Mouse (Mus musculus) kidney, postnatal 0 days (tissue): ENCODE data around the gene Cnnm4. TPM values are rescaled to one million over a fixed set of nuclear protein-coding genes. Genes with fewer than 3 reads are reported as not detected.
A peak's percentile ranks its signal among the peaks of the same experiment; 100 is the strongest.

ENCODE experiments used
- ATAC-seq: fragments of 200-750 bp; cut with Nextera tagmentation; replicated peaks from 2 replicates; pipeline ENCODE4 v1.8.0; 2017; ENCODE audit warnings: low read depth, moderate number of reproducible peaks, moderate TSS enrichment, moderate library complexity; ENCODE audit not compliant: low FRiP score
- DNase-seq: peaks from one replicate; pipeline ENCODE4 v3.0.0-alpha.2; 2016; ENCODE audit warnings: low spot score
- H3K27ac ChIP-seq: fragments of 300-500 bp; sonication (generic); 2 replicates; pipeline ENCODE4 v1.5.1; 2014; ENCODE audit warnings: mild to moderate bottlenecking
- H3K27me3 ChIP-seq: fragments of 300-500 bp; sonication (generic); 2 replicates; pipeline ENCODE4 v1.6.1; 2014; ENCODE audit warnings: low read length, mixed read lengths; ENCODE audit not compliant: insufficient read depth
- H3K36me3 ChIP-seq: fragments of 300-500 bp; sonication (generic); 2 replicates; pipeline ENCODE4 v1.6.1; 2014; ENCODE audit warnings: low read length, mixed read lengths; ENCODE audit not compliant: insufficient read depth
- H3K4me1 ChIP-seq: fragments of 300-500 bp; sonication (generic); replicated peaks from 2 replicates; pipeline ENCODE4 v1.6.1; 2014; ENCODE audit warnings: antibody characterized with exemption, low read length, mixed read lengths; ENCODE audit not compliant: insufficient read depth
- H3K4me2 ChIP-seq: fragments of 300-500 bp; sonication (generic); 2 replicates; pipeline ENCODE4 v1.6.1; 2014; ENCODE audit warnings: mild to moderate bottlenecking, low read length, moderate library complexity, mixed read lengths
- H3K4me3 ChIP-seq: fragments of 300-500 bp; sonication (generic); replicated peaks from 2 replicates; pipeline ENCODE4 v1.5.1; 2014; ENCODE audit warnings: low read depth, low read length
- H3K9ac ChIP-seq: fragments of 300-500 bp; sonication (generic); 2 replicates; pipeline ENCODE4 v1.6.1; 2014; ENCODE audit warnings: low read depth, low read length
- H3K9me3 ChIP-seq: fragments of 300-500 bp; sonication (generic); replicated peaks from 2 replicates; pipeline ENCODE4 v1.6.1; 2016; ENCODE audit warnings: low read length, inconsistent platforms, mixed read lengths
- CTCF ChIP-seq: IDR thresholded peaks from 2 replicates; pipeline ENCODE4 v1.5.1; 2016; ENCODE audit warnings: antibody characterized with exemption, low read depth, mild to moderate bottlenecking, moderate library complexity
- WGBS: fragments of 180-500 bp; shearing (Covaris S2); extraction: QIAGEN DNeasy Blood & Tissue Kit; methylation state at CpG from one replicate; pipeline ENCODE4 v1.1.7; 2014; 5-methylcytosine and 5-hydroxymethylcytosine counted together
- polyA plus RNA-seq: library from polyadenylated mRNA; unstranded; fragments of >200 nt; fragmentation: Nextera tagmentation; extraction: Ambion mirVana; gene quantifications from 2 replicates; pipeline ENCODE4 v1.2.1, GENCODE M21; 2015

Gene Cnnm4
- polyA plus RNA-seq, 1 experiment from 2014 or later, result 9.4 TPM

DNA sequence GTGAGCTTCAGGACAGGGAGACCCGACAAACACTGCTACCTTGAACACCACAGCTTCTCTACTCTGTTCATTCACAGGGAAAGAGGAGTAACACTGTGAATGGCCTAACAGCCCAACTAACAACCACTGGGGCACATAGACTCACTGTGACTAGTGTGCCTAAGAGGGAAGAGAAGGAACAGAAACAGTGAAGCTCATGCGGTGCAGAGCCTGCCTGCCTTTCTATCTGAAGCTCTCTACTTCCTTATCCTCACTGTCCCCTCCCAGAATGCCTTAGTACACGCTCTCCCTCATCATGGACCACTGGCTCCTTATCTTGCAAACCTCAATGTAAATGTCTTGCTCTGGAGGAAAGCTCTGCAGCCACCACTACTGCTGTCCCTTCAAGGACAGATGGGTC is 34.2 kb upstream of the Cnnm4 start:
- no peak overlapping the region for H3K4me3 ChIP-seq
- WGBS, result 98% methylated on average over 3 of the region's 3 CpGs
- peaks cover 39% of the 10 kb centered on the region for H3K36me3 ChIP-seq
- no peaks in the 10 kb centered on the region for H3K4me1 ChIP-seq
- no peaks in the 10 kb centered on the region for H3K27me3 ChIP-seq
- no peak overlapping the region for H3K9ac ChIP-seq
- no peak for TF ChIP-seq CTCF
- DNase-seq (no peak), ATAC-seq (no peak)
- no peak overlapping the region for H3K4me2 ChIP-seq
- no peak overlapping the region for H3K27ac ChIP-seq
- no peaks in the 10 kb centered on the region for H3K9me3 ChIP-seq

DNA sequence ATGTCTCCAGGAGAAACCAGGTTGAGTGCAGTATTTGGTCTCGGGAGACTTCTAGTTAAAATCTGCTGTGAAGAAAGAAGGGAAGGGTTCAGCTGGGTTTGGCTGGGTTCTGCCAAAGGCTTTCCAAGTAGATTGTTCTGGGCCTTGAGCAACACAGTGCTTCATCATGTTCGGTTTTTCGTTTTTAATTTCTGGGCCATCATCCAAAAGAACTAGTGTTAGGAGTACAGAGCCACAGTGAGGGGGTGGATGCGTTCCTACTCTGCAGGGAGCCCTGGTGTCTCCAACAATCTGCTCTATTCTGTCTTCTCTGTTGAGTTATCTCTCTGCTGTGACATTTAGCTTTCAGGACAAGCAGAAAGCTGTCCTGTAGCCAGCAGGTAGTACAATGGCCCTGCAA is 30.3 kb upstream of the Cnnm4 start:
- no peak for DNase-seq
- TF ChIP-seq CTCF, result no peak

DNA sequence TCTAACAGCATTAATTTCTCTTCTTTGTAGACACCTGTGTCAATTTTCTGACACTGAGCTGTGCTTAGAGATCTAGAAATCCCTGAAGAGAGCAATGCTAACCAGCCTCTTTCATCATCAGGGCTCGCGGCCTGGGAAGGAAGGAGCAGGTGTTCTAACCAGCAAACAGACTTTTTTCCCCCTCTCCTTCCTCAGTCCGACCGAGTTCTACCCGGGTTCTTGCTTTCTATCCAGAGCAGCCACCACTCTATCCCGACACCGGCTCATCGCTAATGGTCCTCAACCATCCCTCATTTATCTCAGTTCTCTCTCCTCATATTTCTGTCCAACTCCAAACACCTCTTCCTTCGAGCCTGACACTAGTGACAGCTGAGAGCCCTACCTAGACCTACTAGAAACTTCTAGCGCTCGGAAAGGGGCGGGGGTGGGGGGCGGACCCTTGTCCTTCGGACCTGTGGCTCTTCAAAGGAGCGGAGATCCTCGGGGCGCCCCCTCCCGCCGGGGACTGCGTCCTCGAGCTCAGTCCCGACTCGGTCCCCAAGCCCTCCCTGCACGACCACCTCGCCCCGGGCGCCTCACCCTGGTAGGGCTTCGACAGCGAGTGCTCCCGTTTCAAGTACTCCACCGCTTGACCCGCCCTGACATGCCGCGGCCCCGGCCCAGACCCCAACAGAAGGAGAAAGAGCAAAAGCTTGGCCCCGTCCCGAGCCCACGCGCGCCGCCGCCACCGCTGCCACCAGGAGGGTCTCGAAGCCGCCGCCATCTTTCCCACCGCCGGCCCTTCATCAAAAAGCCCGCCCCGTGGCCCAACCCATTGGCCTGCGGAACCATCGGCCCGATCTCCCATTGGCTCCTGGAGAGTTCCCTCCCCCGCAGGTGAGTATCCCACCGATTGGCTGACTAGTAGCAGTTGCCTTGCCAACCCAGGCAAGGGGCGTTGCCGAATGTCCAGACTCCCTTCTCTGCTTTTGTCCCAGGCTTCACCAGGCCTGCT is 26.7 kb upstream of the Cnnm4 start, which contains the start of gene Lman2l:
Gene Lman2l, minus strand, starts transcription at position 801 of the 994 bp plus-strand sequence.
- Histone ChIP-seq H3K9ac (peak within 1 kb of the TSS; percentile 81), H3K9me3 (no peaks in the 10 kb centered on the region), H3K4me3 (peak within 1 kb of the TSS; percentile 91), H3K4me1 (0 out of 2 replicates have a peak, but pooled peaks cover 4% of the 10 kb centered on the region), H3K4me2 (peak within 1 kb of the TSS; percentile 91), H3K27me3 (no peaks in the 10 kb centered on the region), H3K27ac (peak within 1 kb of the TSS; percentile 87), H3K36me3 (0 out of 2 replicates have a peak, but pooled peaks cover 2% of the 10 kb centered on the region)
- TF ChIP-seq CTCF, result peak; percentile 23; the same call in 1 of the 2 replicates
- WGBS, result under 1% methylated on average over 57 of the region's 57 CpGs
- DNase-seq (peak; percentile 99), ATAC-seq (peak; percentile 99)

More for the DNA sequence above, 30.3 kb upstream of the Cnnm4 start:
- peaks cover 33% of the 10 kb centered on the region for H3K36me3 ChIP-seq
- WGBS, result 75% methylated on average over 4 of the region's 4 CpGs
- no peak for ATAC-seq
- no peak overlapping the region for H3K4me2 ChIP-seq
- no peaks in the 10 kb centered on the region for H3K9me3 ChIP-seq
- H3K4me1 ChIP-seq, result 0 out of 2 replicates have a peak, but pooled peaks cover 4% of the 10 kb centered on the region
- no peak overlapping the region for H3K9ac ChIP-seq
- no peak overlapping the region for H3K4me3 ChIP-seq
- H3K27ac ChIP-seq, result no peak overlapping the region
- no peaks in the 10 kb centered on the region for H3K27me3 ChIP-seq

DNA sequence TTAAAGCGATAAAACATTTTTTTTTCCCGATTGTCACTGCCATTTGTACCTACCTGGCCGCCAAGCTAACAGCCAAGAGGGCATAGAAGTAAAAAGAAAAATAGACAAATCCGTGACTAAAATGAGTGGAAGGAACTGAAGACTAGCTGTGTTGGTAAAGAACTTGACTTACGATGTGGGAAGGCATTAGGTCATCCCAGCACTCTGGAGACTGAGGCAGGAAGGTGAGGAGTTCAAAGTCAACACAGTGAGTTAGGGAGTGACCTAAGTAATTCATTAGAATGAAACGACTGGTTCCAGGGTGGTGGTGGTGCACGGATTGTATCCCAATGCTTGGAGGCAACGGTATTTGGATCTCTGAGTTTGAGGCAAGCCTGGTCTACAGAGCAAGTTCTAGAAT is 25.9 kb upstream of the Cnnm4 start:
- no peak for TF ChIP-seq CTCF
- no peak overlapping the region for H3K9ac ChIP-seq
- ATAC-seq, result peak; percentile 9; the same call in 1 of the 2 replicates
- 0 out of 2 replicates have a peak, but pooled peaks cover 2% of the 10 kb centered on the region for H3K36me3 ChIP-seq
- H3K4me1 ChIP-seq, result 0 out of 2 replicates have a peak, but pooled peaks cover 4% of the 10 kb centered on the region
- 30% methylated on average over 8 of the region's 8 CpGs for WGBS
- no peaks in the 10 kb centered on the region for H3K27me3 ChIP-seq
- no peak overlapping the region for H3K27ac ChIP-seq
- DNase-seq, result no peak
- peak overlapping the region; percentile 34; the same call in 1 of the 2 replicates for H3K4me2 ChIP-seq
- H3K4me3 ChIP-seq, result no peak overlapping the region
- H3K9me3 ChIP-seq, result no peaks in the 10 kb centered on the region

DNA sequence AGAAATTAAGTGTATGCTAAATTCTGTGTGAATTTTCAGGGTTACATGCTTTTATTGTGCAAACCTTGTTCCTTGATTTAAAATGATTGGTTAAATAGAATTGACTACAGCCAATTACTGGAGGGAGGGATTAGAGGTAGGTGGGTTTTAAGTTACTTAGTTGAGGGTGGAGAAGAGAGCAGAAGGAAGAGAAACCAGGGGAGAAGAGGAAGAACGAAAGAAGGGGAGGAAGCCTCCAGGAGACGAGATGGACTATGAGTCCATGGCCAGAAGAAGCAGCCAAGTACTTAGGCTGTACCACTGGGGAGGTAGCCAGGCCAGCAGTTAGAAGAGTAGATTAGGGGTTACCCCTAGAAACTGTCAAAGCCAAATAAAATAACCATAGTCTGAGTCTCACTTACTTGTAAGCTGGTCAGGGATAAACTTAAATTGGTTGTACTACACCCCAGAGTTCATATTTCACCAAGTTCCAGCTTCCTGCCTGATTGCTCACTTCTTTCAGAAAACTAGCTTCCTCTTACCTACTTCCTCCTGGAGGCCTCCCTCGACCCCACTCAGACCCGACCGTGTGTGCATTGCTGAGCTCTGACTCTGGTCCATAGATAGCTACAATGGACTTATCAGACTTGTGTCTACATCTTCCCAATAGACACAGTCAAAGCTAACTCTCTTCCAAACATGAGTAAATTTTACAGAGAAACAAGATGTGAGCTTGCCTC is 25.2 kb upstream of the Cnnm4 start:
- Histone ChIP-seq H3K9ac (no peak overlapping the region), H3K27ac (no peak overlapping the region), H3K4me3 (no peak overlapping the region), H3K4me1 (0 out of 2 replicates have a peak, but pooled peaks cover 4% of the 10 kb centered on the region), H3K4me2 (no peak overlapping the region), H3K9me3 (no peaks in the 10 kb centered on the region), H3K36me3 (0 out of 2 replicates have a peak, but pooled peaks cover 2% of the 10 kb centered on the region), H3K27me3 (no peaks in the 10 kb centered on the region)
- 83% methylated on average over 5 of the region's 5 CpGs for WGBS
- no peak for TF ChIP-seq CTCF
- DNase-seq, result no peak
- ATAC-seq, result no peak

DNA sequence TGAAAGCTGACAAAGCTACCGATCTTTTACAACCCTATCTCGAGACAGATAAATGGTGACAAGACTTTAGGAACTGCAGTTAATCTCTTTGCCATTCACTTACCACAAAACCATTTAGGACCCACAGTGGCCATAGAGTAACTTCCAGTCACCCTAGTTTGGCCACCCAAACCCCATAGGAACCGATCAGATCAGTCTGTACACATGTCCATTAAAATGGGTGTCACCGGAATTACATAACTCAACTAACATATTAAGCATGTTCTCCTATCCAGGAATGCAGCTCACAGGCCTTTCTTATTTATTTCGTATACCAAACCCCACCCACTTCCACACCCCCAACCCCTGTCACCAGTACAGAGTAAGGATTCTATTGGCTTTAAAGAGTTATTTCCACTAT is 24.6 kb upstream of the Cnnm4 start:
- Histone ChIP-seq H3K9me3 (no peaks in the 10 kb centered on the region), H3K27ac (no peak overlapping the region), H3K4me1 (0 out of 2 replicates have a peak, but pooled peaks cover 4% of the 10 kb centered on the region), H3K4me3 (no peak overlapping the region), H3K36me3 (0 out of 2 replicates have a peak, but pooled peaks cover 2% of the 10 kb centered on the region), H3K9ac (no peak overlapping the region), H3K27me3 (no peaks in the 10 kb centered on the region), H3K4me2 (no peak overlapping the region)
- ATAC-seq (no peak), DNase-seq (no peak)
- 89% methylated on average over 5 of the region's 5 CpGs for WGBS
- TF ChIP-seq CTCF, result no peak
